In the genomic region with DNA sequence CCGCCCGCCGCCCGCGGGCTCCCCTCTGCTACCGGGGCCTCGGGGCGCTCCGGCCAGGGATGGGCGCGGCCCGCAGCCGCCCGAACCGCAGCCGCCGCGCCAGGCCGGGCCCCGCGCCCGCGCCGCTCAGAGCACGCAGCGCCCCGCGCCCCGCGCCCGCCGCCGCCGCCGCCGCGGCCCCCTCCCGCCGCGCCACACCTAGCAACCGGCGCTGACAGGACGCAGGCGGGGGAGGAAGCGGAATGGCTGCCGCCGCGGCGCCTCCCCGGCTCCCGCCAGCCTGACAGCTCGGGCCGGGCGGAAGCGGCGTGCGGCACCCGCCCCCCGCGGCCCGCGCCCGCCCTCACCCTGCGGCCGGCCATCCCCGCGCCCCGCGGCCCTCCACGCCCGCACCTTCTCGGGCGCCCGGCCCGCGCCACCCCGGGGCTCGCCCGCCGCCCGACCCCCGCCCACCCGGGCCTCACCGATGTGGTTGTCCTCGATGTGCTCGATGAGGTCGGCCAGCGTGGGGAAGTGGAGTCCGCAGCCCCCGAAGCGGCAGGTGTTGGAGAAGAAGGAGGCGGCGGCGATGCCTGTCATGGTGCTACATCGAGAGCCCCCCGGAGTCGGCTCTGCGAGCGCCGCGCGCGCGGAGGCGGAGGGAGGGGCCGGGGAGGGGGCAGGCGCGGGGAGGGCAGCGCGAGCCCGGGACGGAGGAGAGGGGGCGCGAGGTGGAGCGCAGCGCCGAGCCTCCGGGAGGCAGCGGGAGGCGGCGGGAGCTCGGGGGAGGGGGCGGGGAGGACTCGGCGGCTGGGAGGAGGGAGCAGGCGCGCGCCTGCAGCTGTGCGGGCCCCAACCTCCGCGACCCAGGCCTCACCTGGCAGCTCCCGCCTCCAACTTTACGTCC, we compare ENCODE assay signal across 8 mouse cellular contexts. TPM values are rescaled to one million over a fixed set of nuclear protein-coding genes. Genes with fewer than 3 reads are reported as not detected.
DNase-seq lines count a peak whose midpoint lies in the region; ATAC-seq and TF ChIP-seq lines count a peak whose summit lies in the region.

Jazf1 (minus strand) TSS at position 643 of the 886 bp plus-strand sequence.

- peak within 1 kb of the TSS; percentile 52 for H3K9ac ChIP-seq in ES-E14 (ENCODE audit: insufficient read depth, low read depth, low read length, poor library complexity, severe bottlenecking)
- peak within 1 kb of the TSS; percentile 75 for H3K9ac ChIP-seq in hindbrain, embryonic 11.5 days (ENCODE audit: low read depth, low read length)
- H3K9ac ChIP-seq in lung, postnatal 0 days (replicated peaks; ENCODE audit: low read depth), result peak within 1 kb of the TSS; percentile 52

- H3K4me1 ChIP-seq in ES-E14 (ENCODE audit: control insufficient read depth in 2 of 2, insufficient read depth in 2 of 2, low read length in 2 of 2, poor library complexity in 1 of 2), result peaks cover 0 to 3% of the 10 kb centered on the region in 2 experiments; a peak in 1 of 4 replicates
- H3K4me1 ChIP-seq in hindbrain, embryonic 11.5 days (replicated peaks; ENCODE audit: control insufficient read depth, insufficient read depth, low read length), result 0 out of 2 replicates have a peak, but pooled peaks cover 4% of the 10 kb centered on the region
- H3K4me1 ChIP-seq in lung, postnatal 0 days (ENCODE audit: insufficient read depth, low read depth, low read length), result no peaks in the 10 kb centered on the region; the same call in 1 of the 2 replicates

- H3K9me3 ChIP-seq in ES-E14 (ENCODE audit: control insufficient read depth, insufficient read depth, low read depth, low read length), result no peaks in the 10 kb centered on the region
- no peaks in the 10 kb centered on the region for H3K9me3 ChIP-seq in hindbrain, embryonic 11.5 days (ENCODE audit: control insufficient read depth, low read length)
- H3K9me3 ChIP-seq in lung, postnatal 0 days (ENCODE audit: low read length), result no peaks in the 10 kb centered on the region

- DNase-seq in ES-E14 (ENCODE audit: low read depth, low spot score), result peak; percentile 12
- peak; percentile 59 to 74 for DNase-seq in cerebellum, adult 18-20 months
- DNase-seq in frontal cortex, adult 2 months (ENCODE audit: extremely low spot score in 1 of 2, low spot score in 1 of 2), result peak in 1 of 2 experiments; percentile 62
- DNase-seq in hindbrain, embryonic 11.5 days (ENCODE audit: low spot score), result peak; percentile 64
- DNase-seq in layer of hippocampus, postnatal 10 days (ENCODE audit: low spot score in 2 of 2), result peak; percentile 58 to 67
- DNase-seq in lung, postnatal 0 days (ENCODE audit: low spot score), result peak; percentile 69
- DNase-seq in retina, adult 2 months (ENCODE audit: low read depth, low spot score), result peak; percentile 25
- peak; percentile 67 to 82 for DNase-seq in thymus, postnatal 36 days

- peak within 1 kb of the TSS; percentile 85 for H3K4me2 ChIP-seq in hindbrain, embryonic 11.5 days (replicated peaks; ENCODE audit: low read depth, low read length)
- H3K4me2 ChIP-seq in lung, postnatal 0 days (replicated peaks; ENCODE audit: low read depth, low read length), result peak within 1 kb of the TSS; percentile 98

- no peak for TF ChIP-seq CTCF in lung, postnatal 0 days (IDR thresholded peaks at IDR 0.05)

- H3K27ac ChIP-seq in ES-E14 (ENCODE audit: insufficient read depth, low read depth, low read length, poor library complexity, severe bottlenecking), result no peak within 1 kb of the TSS
- H3K27ac ChIP-seq in hindbrain, embryonic 11.5 days (ENCODE audit: low read depth, low read length), result peak within 1 kb of the TSS; percentile 73
- peak within 1 kb of the TSS; percentile 32; the same call in 1 of the 2 replicates for H3K27ac ChIP-seq in lung, postnatal 0 days (ENCODE audit: low read length)

- no peaks in the 10 kb centered on the region for H3K36me3 ChIP-seq in ES-E14 (ENCODE audit: control insufficient read depth, insufficient read depth, low read length, poor library complexity, severe bottlenecking)
- H3K36me3 ChIP-seq in hindbrain, embryonic 11.5 days (ENCODE audit: control insufficient read depth, insufficient read depth, low read length), result no peaks in the 10 kb centered on the region
- H3K36me3 ChIP-seq in lung, postnatal 0 days (ENCODE audit: insufficient read depth, low read length), result no peaks in the 10 kb centered on the region

- peaks cover 3% of the 10 kb centered on the region; the same call in 1 of the 2 replicates for H3K27me3 ChIP-seq in hindbrain, embryonic 11.5 days (ENCODE audit: control insufficient read depth, insufficient read depth, low read length)
- no peaks in the 10 kb centered on the region for H3K27me3 ChIP-seq in lung, postnatal 0 days (replicated peaks; ENCODE audit: insufficient read depth, low read length)

- no peak for TF ChIP-seq EP300 in lung, postnatal 0 days (IDR thresholded peaks at IDR 0.05)

- peak within 1 kb of the TSS; percentile 80 to 93 for H3K4me3 ChIP-seq in ES-E14 (ENCODE audit: insufficient read depth in 1 of 2, low read depth in 1 of 2, low read length in 2 of 2, poor library complexity in 1 of 2, severe bottlenecking in 1 of 2)
- peak within 1 kb of the TSS; percentile 75 for H3K4me3 ChIP-seq in hindbrain, embryonic 11.5 days (ENCODE audit: low read depth, low read length)
- peak within 1 kb of the TSS; percentile 79 for H3K4me3 ChIP-seq in lung, postnatal 0 days (ENCODE audit: low read depth, low read length)

- in situ Hi-C loops in ES-E14 (cut with MboI; ENCODE audit: low sequenced_read_pairs in 2 of 2, unreplicated experiment in 2 of 2), result no loop called here

- ATAC-seq in hindbrain, embryonic 11.5 days (ENCODE audit: low FRiP score), result peak; percentile 78
- ATAC-seq in lung, postnatal 0 days, result peak; percentile 92

- WGBS in hindbrain, embryonic 11.5 days, result 0% methylated on average over 27 of the region's 133 CpGs
- 2% methylated on average over 40 of the region's 133 CpGs for WGBS in lung, postnatal 0 days

TF ChIP-seq in ES-E14, 5 proteins besides CTCF, POLR2A, EP300 and RAD21:
- no peak for TF ChIP-seq MAFK (IDR thresholded peaks at IDR 0.05; ENCODE audit: insufficient read depth, low read depth, low read length)
- no peak for TF ChIP-seq CHD2 (IDR thresholded peaks at IDR 0.05; ENCODE audit: low read depth, low read length)
- TF ChIP-seq ZC3H11A (IDR thresholded peaks at IDR 0.05; ENCODE audit: borderline replicate concordance, low read depth, low read length), result no peak
- TF ChIP-seq HCFC1 (IDR thresholded peaks at IDR 0.05; ENCODE audit: borderline replicate concordance, insufficient read depth, low read length), result no peak
- TF ChIP-seq ZNF384 (IDR thresholded peaks at IDR 0.05; ENCODE audit: low read depth, low read length), result no peak

RNA-seq across cellular contexts. Expression of gene Jazf1, which starts in this region (rescaled TPM):
- 0.74 and 1.2 TPM in 2 replicates for total RNA-seq in ES-E14 (2012; rRNA removed)
- 18.5 and 20.6 TPM in 2 replicates for polyA plus RNA-seq in frontal cortex, adult 2 months (2012; rRNA removed)
- polyA plus RNA-seq in hindbrain, embryonic 11.5 days (2014; fragmentation: Nextera tagmentation; extraction: Ambion mirVana), result 8.4 and 10.0 TPM in 2 replicates
- total RNA-seq in layer of hippocampus, postnatal 10 days (2021), result 10 to 100 TPM; 69.5 to 82.2 TPM
- 3.9 and 4.3 TPM in 2 replicates for polyA plus RNA-seq in lung, postnatal 0 days (2015; fragmentation: Nextera tagmentation; extraction: Ambion mirVana)

Comparison
In these comparisons a context has a peak if more than half of its experiments do, and no peak if none do; other contexts are left out.
1. RNA of gene Jazf1 (total RNA-seq): 69.5 to 82.2 TPM in layer of hippocampus, postnatal 10 days; 0.74 to 1.2 TPM in ES-E14; every median in the first group is over 10 times any median in the second.
2. Peak in every context shown above with its lines, with median percentiles within 50 percentile points of each other: H3K4me3 ChIP-seq and H3K9ac ChIP-seq.